Mouse (Mus musculus) forebrain, postnatal 0 days (tissue): ENCODE measurements around the gene Sh3bp5. TPM values are rescaled to one million over a fixed set of nuclear protein-coding genes. Genes with fewer than 3 reads are reported as not detected.

Experiments
- ATAC-seq: fragments of 200-750 bp; cut with Nextera tagmentation; 2 replicates; pipeline ENCODE4 v1.8.0; 2017; ENCODE audit warnings: mild to moderate bottlenecking, moderate library complexity
- DNase-seq: peaks from one replicate; pipeline ENCODE4 v3.0.0-alpha.2; 2015
- H3K27ac ChIP-seq: fragments of 300-500 bp; sonication (generic); 2 replicates; pipeline ENCODE4 v1.5.1; 2014; ENCODE audit warnings: low read depth, mild to moderate bottlenecking, antibody characterized with exemption, low read length, moderate library complexity, mixed read lengths
- H3K27me3 ChIP-seq: fragments of 300-500 bp; sonication (generic); 2 replicates; pipeline ENCODE4 v1.6.1; 2014; ENCODE audit warnings: mild to moderate bottlenecking, low read length, mixed read lengths; ENCODE audit not compliant: insufficient read depth
- H3K36me3 ChIP-seq: fragments of 300-500 bp; sonication (generic); 2 replicates; pipeline ENCODE4 v1.6.1; 2014; ENCODE audit warnings: mild to moderate bottlenecking, moderate library complexity; ENCODE audit not compliant: insufficient read depth
- H3K4me1 ChIP-seq: fragments of 300-500 bp; sonication (generic); 2 replicates; pipeline ENCODE4 v1.6.1; 2014; ENCODE audit warnings: antibody characterized with exemption; ENCODE audit not compliant: insufficient read depth
- H3K4me2 ChIP-seq: fragments of 300-500 bp; sonication (generic); 2 replicates; pipeline ENCODE4 v1.6.1; 2014; ENCODE audit warnings: low read depth, mild to moderate bottlenecking, moderate library complexity
- H3K4me3 ChIP-seq: fragments of 300-500 bp; sonication (generic); 2 replicates; pipeline ENCODE4 v1.5.1; 2014; ENCODE audit warnings: low read depth, low read length, mixed read lengths
- H3K9ac ChIP-seq: fragments of 300-500 bp; sonication (generic); 2 replicates; pipeline ENCODE4 v1.6.1; 2014; ENCODE audit warnings: mild to moderate bottlenecking
- H3K9me3 ChIP-seq: fragments of 300-500 bp; sonication (generic); 2 replicates; pipeline ENCODE4 v1.6.1; 2016; ENCODE audit warnings: low read length
- CTCF ChIP-seq: sonication (generic); IDR thresholded peaks from 2 replicates; pipeline ENCODE4 v1.5.1; 2016; ENCODE audit warnings: antibody characterized with exemption, control low read depth, low read depth
- WGBS: fragments of 180-500 bp; shearing (Covaris S2); extraction: QIAGEN DNeasy Blood & Tissue Kit; methylation state at CpG from one replicate; pipeline ENCODE4 v1.1.7; 2014; 5-methylcytosine and 5-hydroxymethylcytosine counted together
- polyA plus RNA-seq: library from polyadenylated mRNA; unstranded; fragments of >200 nt; fragmentation: Nextera tagmentation; extraction: Ambion mirVana; gene quantifications from 2 replicates; pipeline ENCODE4 v1.2.1, GENCODE M21; 2015
- total RNA-seq: library from RNA; depleted of rRNA; stranded (reverse); fragments of >200 nt; gene quantifications from 2 replicates; pipeline ENCODE4 v1.2.3, GENCODE M21; 2014

Sh3bp5 gene
- total and polyA plus RNA-seq, 2 experiments from 2014 or later, result 67.9 to 165 TPM

- Histone ChIP-seq H3K27me3 (no peaks in the 10 kb centered on the region), H3K9ac (no peak overlapping the region), H3K36me3 (peaks cover 47% of the 10 kb centered on the region), H3K4me2 (no peak overlapping the region), H3K4me1 (no peaks in the 10 kb centered on the region), H3K9me3 (no peaks in the 10 kb centered on the region), H3K4me3 (no peak overlapping the region), H3K27ac (no peak overlapping the region)
- WGBS, result 70% methylated on average over 8 of the region's 8 CpGs
- no peak for TF ChIP-seq CTCF
- DNase-seq (no peak), ATAC-seq (no peak)
Observed at GRCm38 (mm10) chr14:31408666-31409065, 27.2 kb downstream of the Sh3bp5 start.

DNA sequence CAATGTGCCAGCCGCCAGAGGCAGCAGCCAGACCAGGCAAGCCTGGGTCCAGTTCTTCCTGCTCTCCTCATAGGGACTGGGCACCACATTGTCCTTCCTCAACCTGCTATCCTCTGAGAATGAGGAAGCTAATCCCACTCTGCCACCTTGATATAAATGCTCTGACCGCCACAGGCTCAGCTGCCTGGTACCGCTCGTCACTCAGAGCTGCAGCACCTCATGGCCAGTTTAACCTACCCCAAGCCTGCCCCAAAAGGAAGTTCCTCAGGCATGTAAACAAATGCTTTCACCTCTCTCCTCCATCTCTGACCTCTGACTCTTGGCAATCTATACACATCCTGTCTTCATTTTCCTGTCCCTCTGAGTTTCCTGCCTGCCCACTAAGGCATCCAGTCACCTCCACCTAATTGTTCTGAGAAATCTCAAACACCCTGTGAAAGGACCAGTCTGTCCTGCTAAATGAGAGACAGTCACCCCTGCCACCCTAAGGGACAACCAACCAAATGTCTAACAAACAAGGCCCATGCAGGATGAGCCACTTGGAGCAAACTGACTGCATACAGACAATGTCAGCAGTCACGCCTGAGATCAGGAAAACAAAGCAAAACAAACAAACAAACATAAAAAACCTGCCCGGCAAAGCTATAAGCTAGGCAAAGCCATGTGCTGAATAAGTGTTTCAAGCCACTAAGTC, 27.8 kb downstream of the Sh3bp5 start:
- Histone ChIP-seq H3K9ac (no peak overlapping the region), H3K36me3 (peaks cover 49% of the 10 kb centered on the region), H3K27me3 (no peaks in the 10 kb centered on the region), H3K27ac (no peak overlapping the region), H3K4me1 (no peaks in the 10 kb centered on the region), H3K4me3 (no peak overlapping the region), H3K4me2 (no peak overlapping the region), H3K9me3 (no peaks in the 10 kb centered on the region)
- DNase-seq (no peak), ATAC-seq (no peak)
- TF ChIP-seq CTCF, result no peak
- WGBS, result 87% methylated on average over 6 of the region's 6 CpGs

DNA sequence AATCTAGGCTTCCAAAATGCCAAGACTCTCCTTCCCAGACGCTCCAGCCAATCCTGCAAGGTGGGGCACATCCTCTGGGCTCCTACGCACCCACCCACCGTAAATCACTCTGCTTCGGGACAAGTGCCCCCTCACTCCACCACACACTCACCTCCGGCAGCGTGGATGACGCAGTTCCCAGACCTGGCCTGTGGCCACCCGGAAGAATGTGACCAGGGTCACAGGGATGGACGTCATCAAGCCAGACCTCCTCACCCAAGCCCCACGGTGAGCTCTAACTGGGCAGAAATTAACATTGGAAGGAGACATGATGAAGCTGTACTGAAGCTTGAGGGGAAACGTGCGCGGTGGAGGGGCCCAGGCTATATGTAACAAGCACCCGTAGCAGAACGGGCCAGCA, 28.7 kb downstream of the Sh3bp5 start:
- Histone ChIP-seq H3K27me3 (no peaks in the 10 kb centered on the region), H3K27ac (no peak overlapping the region), H3K4me1 (no peaks in the 10 kb centered on the region), H3K4me3 (no peak overlapping the region), H3K9ac (no peak overlapping the region), H3K4me2 (no peak overlapping the region), H3K9me3 (no peaks in the 10 kb centered on the region), H3K36me3 (peaks cover 53% of the 10 kb centered on the region)
- DNase-seq (no peak), ATAC-seq (no peak)
- 89% methylated on average over 15 of the region's 15 CpGs for WGBS
- TF ChIP-seq CTCF, result no peak

GRCm38 (mm10) chr14:31406154-31406810, 29.6 kb downstream of the Sh3bp5 start:
- H3K4me1 ChIP-seq, result no peaks in the 10 kb centered on the region
- no peaks in the 10 kb centered on the region for H3K9me3 ChIP-seq
- WGBS, result 81% methylated on average over 12 of the region's 12 CpGs
- H3K4me3 ChIP-seq, result no peak overlapping the region
- ATAC-seq (no peak), DNase-seq (no peak)
- no peak for TF ChIP-seq CTCF
- H3K27ac ChIP-seq, result no peak overlapping the region
- H3K36me3 ChIP-seq, result peaks cover 54% of the 10 kb centered on the region
- H3K9ac ChIP-seq, result no peak overlapping the region
- no peak overlapping the region for H3K4me2 ChIP-seq
- no peaks in the 10 kb centered on the region for H3K27me3 ChIP-seq

DNA sequence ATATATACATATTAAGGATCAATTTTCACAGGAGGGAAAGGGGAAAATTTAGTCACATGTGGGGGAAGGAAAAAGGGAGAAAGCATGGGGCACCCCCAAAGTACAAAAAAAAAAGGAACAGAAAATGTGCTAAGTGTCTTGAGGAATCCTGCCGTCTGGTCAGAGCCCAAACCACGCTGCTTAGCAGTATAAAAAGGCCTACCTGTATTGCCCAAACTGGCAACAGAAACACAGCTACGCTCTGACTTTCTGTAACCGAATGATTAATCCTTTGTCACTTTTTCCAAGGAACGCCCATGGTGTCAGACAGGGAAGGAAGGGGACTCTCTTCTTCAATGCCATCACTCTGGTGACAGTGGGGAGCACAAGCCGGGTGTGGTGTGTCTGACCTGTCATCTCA, 30.2 kb downstream of the Sh3bp5 start:
- no peaks in the 10 kb centered on the region for H3K27me3 ChIP-seq
- no peak overlapping the region for H3K27ac ChIP-seq
- H3K9ac ChIP-seq, result no peak overlapping the region
- H3K4me2 ChIP-seq, result no peak overlapping the region
- H3K36me3 ChIP-seq, result peaks cover 51% of the 10 kb centered on the region
- ATAC-seq (no peak), DNase-seq (no peak)
- no peak overlapping the region for H3K4me3 ChIP-seq
- no peaks in the 10 kb centered on the region for H3K4me1 ChIP-seq
- TF ChIP-seq CTCF, result no peak
- no peaks in the 10 kb centered on the region for H3K9me3 ChIP-seq
- 84% methylated on average over 6 of the region's 6 CpGs for WGBS

DNA sequence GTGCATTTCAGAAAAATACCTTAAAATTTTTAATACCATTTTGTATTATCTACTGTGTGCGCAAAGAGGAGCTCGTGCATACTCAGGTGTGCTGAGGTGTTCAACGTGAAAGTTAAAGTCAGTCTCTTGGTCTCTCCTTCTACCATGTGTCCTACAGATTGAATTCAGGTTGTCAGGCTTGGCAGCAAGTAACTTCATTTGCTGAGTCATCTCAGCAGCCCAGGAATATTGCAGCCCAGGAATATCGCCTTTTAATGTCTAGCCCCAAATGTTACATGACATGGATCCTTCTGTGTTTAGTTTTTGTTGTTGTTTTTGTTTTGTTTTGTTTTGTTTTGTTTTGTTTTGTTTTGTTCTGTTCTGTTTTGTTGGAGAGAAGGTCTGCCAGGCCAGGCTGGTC, 31.2 kb downstream of the Sh3bp5 start:
- ATAC-seq, result no peak
- Histone ChIP-seq H3K4me2 (no peak overlapping the region), H3K4me3 (no peak overlapping the region), H3K9ac (no peak overlapping the region), H3K36me3 (peaks cover 49% of the 10 kb centered on the region), H3K4me1 (no peaks in the 10 kb centered on the region), H3K9me3 (no peaks in the 10 kb centered on the region), H3K27me3 (no peaks in the 10 kb centered on the region), H3K27ac (no peak overlapping the region)
- TF ChIP-seq CTCF, result no peak
- WGBS, result 96% methylated on average over 4 of the region's 4 CpGs
- DNase-seq, result no peak

DNA sequence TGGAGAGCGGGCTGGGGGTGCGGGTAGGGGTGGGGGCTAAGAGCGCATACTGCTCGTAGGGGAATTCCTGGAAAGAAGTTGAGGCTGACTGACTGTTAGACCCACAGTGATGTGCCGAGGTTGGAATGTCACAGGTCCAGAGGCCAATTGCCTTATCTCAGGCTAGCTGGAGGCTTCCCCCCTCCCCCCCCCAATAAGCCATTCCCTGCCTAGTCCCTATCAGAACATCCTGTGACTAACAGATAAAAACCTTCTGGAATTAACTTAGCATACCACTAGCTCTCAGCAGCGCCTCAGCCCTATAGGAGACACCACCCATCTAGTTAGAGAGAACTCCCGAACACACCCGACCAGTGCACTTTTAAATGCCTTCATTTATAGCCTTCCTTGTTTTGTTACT, 31.9 kb downstream of the Sh3bp5 start:
- TF ChIP-seq CTCF, result no peak
- no peak for ATAC-seq

More for the DNA sequence above, 31.9 kb downstream of the Sh3bp5 start:
- H3K4me3 ChIP-seq, result no peak overlapping the region
- H3K36me3 ChIP-seq, result peaks cover 45% of the 10 kb centered on the region
- WGBS, result 88% methylated on average over 8 of the region's 8 CpGs
- no peak overlapping the region for H3K9ac ChIP-seq
- DNase-seq, result no peak
- no peaks in the 10 kb centered on the region for H3K4me1 ChIP-seq
- H3K4me2 ChIP-seq, result no peak overlapping the region
- no peak overlapping the region for H3K27ac ChIP-seq
- H3K9me3 ChIP-seq, result no peaks in the 10 kb centered on the region
- no peaks in the 10 kb centered on the region for H3K27me3 ChIP-seq
